Mouse (Mus musculus): ENCODE results near the gene Bbs9.
"Not testable (repeated sequence)": the region's sequence is repeated elsewhere in the genome, so short reads cannot be mapped to it uniquely, and the experiment has no call there.

Gene Bbs9

DNA sequence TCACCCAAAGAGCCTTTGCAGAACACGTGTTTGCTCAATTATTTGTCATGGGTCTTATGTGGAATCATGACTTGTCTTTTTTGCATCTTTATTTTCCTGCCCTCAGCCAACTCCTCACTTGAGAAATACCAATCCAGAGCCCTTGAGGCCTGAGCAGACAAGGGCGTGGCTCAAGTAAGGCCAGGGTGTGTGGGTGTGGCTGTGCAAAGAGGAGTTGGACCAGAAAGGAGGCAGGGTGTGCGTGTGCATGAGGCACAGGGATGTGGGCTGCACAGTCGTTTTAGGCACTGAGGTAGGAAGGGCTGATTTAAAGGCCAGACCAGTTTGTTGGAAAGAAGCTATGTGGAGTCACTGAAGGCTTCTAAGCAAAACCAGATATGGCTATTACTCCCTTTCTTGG is 373.7 kb downstream of the Bbs9 start:
- no peak for DNase-seq (ENCODE audit: low read depth, low spot score)

DNA sequence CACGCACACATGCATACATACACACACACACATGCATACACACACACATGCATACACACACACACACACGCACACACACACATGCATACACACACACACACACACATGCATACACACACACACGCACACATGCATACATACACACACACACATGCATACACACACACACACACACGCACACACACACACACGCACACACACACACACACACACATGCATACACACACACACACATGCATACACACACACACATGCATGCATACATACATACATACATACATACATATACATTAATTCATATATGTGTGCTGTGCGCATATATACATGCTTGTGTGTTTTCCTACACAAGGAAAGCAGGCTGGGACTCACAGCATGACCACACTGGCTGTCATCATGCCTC is 393.6 kb downstream of the Bbs9 start:
- DNase-seq (ENCODE audit: low read depth, low spot score), result not testable (repeated sequence)

DNA sequence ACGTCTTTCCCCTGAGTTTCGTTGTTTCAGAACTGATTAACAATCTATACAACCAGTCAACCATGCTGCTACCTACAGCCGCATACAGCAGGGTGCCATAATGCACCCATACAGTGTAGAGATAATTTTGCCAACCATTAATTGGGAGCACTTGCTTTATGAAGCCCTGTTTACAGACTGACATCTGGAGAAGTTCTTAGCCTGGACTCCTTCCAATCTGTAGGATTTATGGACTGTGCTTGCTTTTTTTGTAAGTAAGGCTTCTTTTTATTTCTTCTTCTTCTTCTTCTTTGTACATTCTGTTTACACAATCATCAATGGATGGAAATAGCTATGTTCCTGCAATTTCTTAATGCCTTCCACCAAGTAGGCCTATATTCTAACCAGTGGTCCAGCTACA is 395.1 kb downstream of the Bbs9 start:
- DNase-seq (ENCODE audit: low read depth, low spot score), result no peak

DNA sequence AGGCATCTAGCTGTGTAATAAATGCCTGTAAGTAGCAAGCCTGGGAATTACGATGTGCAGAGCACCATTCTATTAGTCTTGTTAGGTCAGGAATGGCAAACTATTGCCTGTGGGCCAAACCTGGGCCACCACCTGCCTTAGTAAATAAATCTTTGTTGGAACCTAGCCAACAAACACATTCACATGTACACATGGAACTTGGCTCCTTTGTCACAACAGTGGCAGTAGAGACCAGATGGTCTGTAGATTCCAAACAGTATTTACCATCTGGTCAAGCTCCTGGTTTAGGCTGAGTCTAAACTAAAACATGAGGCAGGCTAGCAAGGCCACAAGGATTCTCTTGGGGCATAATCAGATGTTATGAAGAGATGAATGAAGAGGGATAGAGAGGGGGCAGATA is 399.7 kb downstream of the Bbs9 start:
- DNase-seq (ENCODE audit: low read depth, low spot score), result no peak

DNA sequence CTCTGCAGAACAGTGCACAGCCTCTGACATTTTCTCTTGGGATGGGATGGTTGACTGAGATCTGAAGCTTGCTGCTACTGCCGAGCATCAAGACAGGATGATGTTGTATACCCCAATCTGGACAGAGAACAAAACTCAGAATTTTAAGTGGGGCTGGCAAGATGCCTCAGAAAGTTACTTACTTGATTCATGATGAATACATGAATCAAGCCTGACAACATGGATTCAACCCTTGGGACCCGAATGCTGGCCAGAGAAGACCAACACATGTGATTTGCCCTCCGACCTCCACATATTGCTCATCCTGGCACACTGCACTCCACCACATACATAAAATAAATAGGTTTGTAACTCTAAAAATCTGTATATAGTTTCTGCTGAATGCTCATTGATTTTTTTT is 403.8 kb downstream of the Bbs9 start:
- no peak for DNase-seq (ENCODE audit: low read depth, low spot score)

DNA sequence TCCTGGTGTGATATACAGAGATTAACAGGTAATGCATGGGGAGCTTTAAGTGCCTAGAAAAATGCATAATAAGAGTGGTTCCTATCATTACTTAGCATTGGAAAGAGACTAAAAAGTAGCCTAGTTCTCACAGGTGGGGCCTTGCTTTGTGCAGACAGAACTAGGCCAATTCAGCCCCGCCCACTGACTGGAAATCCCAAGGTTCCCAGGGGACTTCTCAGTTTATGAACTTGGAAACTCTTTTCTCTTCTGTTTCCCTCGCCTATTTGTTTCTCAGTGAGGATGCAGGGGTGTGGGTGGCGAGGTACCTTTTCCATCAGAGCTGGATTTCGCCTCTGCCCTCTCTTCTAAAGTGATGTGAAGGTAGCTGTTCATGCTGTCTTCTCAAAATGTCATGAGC is 410.8 kb downstream of the Bbs9 start:
- no peak for DNase-seq (ENCODE audit: low read depth, low spot score)

DNA sequence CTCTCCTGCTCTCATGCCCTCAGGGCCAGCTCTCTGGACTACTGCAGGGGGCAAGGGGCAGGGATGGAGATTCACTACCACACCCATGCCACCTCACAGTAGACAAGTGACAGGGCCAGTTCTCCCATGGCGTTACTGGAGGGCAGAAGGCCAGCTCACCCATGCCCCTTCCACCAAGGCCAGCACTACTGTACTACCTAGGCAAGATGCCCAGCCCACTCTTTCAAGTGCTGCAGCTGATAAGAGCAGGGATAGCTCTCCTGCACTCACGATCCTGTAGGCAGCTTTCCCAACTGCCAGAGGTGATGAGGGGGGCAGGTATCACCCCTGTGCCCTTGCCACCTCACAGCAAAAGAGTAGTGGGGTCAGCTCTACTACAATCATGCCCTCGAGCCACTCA is 429.9 kb downstream of the Bbs9 start:
- DNase-seq (ENCODE audit: low read depth, low spot score), result no peak

DNA sequence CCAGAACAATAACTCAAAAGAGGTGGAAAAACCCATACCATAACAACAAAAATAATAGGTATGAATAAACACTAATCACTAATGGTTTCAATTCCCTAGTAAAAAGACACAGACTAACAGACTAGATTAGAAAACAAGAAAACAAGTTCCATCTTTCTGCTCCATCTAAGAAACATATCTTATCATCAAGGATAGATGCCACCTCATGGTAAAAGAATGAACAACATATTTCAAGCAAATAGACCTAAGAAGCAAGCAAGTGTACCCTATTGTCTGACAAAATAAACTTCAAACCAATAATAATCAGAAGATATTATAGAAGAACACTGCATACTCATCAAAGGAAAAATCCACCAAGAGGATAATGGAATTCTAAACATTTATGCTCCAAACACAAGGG is 441.3 kb downstream of the Bbs9 start:
- no peak for DNase-seq (ENCODE audit: low read depth, low spot score)

DNA sequence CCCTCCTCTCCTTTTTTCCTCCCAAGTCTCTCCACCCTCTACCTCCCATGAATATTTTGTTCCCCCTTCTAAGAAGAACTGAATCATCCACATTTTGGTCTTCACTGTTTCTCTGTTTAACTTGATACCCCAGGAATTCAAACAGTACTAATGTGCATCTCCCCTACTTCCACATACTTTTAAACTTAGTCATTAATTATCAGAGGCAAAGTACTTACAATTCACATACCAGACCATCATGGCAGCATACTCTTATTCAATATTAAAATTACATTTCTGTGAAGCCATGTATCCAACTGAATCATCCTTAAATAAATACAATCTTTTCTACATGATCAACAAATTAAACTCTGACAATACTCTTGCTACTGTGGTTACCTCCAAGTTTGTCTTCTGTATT is 460.1 kb downstream of the Bbs9 start:
- DNase-seq (ENCODE audit: low read depth, low spot score), result no peak
